Mouse (Mus musculus) left cerebral cortex, adult 8-10 months (tissue): ENCODE data around the gene Pin1rt1. TPM values are rescaled to one million over a fixed set of nuclear protein-coding genes. Genes with fewer than 3 reads are reported as not detected.

Experiments used
- DNase-seq, 2 experiments: peaks; one replicate each; pipeline ENCODE4 v3.0.0; 2022; ENCODE audit warnings: low spot score in 2 of 2
- total RNA-seq, 4 experiments: library from RNA; stranded (reverse); gene quantifications; 2 replicates each; pipeline ENCODE4 v1.2.4; 2022

Gene Pin1rt1
- not detected for total RNA-seq

DNA sequence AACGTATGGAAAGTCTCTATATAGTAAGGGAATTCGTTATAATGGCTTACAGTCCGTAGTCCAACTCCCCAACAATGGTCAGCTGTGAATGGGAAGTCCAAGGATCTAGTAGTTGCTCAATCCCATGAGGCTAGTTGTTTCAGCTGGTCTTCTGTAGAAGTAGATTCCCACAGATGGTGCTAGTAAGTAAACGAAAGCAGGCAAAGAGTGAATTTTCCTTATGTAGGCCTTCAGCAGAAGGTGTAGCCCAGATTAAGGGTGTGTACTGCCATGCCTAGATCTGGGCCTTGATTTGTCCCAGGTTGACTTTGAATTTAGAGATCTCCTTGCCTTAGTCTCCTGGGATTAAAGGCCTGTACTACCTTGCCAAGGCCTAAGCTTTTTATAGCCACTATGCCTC is at the start of gene Pin1rt1:
Gene Pin1rt1, minus strand, starts transcription at position 101 of the 400 bp plus-strand sequence.
- DNase-seq: no peak

DNA sequence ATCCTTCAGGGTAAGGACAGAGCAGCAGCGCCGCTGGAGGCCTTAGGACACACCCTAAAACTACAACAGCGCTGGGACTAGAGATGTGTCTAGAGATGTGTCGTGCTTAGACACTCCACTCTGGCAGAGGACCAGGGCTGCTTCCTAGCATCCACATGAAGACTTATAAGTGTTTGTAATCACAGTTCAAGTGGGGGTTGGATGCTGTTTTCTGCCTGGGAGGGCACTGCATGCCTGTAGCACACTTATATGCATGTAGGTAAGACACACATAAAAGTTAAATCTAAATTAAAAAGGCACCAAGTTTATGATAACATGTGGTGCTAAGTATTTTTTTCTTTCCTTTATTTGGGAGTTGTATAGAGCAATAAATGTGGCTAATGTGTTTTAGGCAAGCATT is 47.8 kb upstream of the Pin1rt1 start:
- DNase-seq: no peak

GRCm38 (mm10) chr2:104763134-104763703 is 47.0 kb upstream of the Pin1rt1 start:
- no peak for DNase-seq

DNA sequence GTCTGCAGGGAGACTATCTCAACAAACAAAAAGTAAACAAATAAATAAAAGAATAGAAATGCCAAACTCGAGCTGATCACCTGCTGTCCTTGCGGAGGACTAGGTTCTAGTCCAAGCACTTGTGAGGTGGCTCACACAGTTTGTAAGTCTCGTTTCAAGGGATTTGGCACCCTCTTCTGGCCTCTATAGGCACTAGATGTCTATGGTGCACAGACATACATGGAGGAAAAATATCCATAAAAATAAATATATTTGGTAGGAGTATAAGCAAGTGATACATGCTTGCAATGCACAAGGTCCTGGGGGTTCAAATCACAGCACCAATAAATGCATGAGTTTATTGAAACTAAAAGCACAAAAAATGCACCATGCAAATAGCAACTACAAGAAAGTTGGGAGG is 34.4 kb upstream of the Pin1rt1 start:
- no peak for DNase-seq

GRCm38 (mm10) chr2:104748652-104749183 is 32.5 kb upstream of the Pin1rt1 start:
- DNase-seq: no peak

DNA sequence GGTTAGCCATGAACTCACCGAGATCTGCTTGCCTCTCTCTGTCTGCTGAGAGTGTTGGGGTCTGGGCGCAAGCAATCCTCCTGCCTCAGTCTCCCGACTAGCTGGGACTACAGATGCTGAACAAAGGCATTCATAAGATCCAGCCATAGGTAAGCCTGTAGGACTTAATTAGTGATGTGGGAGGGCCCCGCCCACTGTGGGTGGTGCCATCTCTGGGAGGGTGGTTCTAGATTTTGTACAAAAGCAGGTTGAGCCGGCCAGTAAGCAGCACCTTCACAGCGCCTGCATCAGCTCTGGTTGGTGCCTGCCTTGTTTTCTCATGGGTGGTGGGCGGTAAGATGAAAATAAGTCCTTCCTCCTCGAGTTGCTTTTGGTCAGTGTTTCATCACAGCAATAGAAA is 30.1 kb upstream of the Pin1rt1 start:
- no peak for DNase-seq

DNA sequence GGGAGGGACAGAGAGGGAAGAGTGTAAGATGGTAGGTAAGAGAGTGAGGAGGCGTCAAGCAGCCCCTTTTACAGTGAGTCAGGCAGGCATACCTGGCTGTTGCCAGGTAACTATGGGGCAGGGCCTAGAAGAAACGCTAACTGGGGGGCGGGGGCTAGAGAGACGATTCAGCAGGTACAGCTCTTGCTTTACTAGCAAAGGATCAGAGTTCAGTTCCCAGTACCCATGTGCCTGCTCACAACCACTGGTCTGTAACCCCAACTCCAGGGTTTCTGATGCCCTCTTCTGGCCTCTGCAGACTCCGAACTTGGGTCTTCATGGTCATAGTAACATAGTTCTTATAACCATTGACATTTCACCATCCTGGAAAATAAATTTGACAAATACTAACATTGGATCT is 27.8 kb upstream of the Pin1rt1 start:
- DNase-seq: no peak

DNA sequence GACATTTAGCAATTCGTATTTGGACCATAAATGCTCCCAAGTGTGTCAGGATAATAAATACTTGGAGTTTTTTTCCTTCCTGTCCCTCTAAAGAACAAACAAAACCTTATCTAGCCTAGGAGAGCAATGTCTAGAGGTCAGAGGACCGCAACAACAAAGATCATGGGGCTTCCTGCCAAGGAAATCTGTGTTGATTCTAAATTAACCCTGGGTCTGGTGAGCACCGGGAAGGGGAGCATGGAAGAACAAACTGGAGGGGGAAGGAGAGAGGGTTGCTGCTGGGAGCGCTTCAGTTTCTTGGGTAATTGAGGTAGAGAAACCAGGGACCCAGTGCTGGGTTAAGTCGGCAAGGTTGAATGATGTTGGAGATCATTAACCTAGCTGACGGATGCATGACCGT is 27.0 kb upstream of the Pin1rt1 start:
- DNase-seq: no peak

GRCm38 (mm10) chr2:104742741-104743064 is 26.5 kb upstream of the Pin1rt1 start, which contains the start of gene Depdc7:
Gene Depdc7, minus strand, starts transcription at chr2:104742878.
- peak; percentile 70 to 76 for DNase-seq

- no peak for DNase-seq
Observed at GRCm38 (mm10) chr2:104741896-104742740, 25.9 kb upstream of the Pin1rt1 start.

- no peak for DNase-seq
Observed at GRCm38 (mm10) chr2:104741015-104741758, 25.0 kb upstream of the Pin1rt1 start.

- no peak for DNase-seq
Observed at GRCm38 (mm10) chr2:104740248-104740949, 24.2 kb upstream of the Pin1rt1 start.

DNA sequence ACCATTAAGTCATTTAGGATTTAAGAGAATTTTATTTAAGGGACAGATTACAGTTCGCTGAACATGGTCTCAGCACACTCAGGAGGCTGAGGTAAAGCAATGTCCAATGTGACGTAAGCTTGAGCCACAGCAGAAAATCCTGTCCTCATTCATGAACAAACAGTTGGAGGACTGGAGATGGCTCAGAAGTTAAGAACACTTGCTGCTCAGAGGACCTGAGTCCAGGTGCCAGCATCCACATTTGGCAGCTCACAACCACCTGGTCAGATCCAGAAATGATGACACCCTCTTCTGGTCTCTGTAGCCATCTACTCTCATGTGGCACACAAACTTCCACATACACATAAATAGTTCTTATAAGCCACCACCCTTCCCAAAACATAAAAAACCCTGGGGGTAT is 23.5 kb upstream of the Pin1rt1 start:
- DNase-seq: no peak

- DNase-seq: no peak
Observed at GRCm38 (mm10) chr2:104736241-104736640, 20.1 kb upstream of the Pin1rt1 start.

DNA sequence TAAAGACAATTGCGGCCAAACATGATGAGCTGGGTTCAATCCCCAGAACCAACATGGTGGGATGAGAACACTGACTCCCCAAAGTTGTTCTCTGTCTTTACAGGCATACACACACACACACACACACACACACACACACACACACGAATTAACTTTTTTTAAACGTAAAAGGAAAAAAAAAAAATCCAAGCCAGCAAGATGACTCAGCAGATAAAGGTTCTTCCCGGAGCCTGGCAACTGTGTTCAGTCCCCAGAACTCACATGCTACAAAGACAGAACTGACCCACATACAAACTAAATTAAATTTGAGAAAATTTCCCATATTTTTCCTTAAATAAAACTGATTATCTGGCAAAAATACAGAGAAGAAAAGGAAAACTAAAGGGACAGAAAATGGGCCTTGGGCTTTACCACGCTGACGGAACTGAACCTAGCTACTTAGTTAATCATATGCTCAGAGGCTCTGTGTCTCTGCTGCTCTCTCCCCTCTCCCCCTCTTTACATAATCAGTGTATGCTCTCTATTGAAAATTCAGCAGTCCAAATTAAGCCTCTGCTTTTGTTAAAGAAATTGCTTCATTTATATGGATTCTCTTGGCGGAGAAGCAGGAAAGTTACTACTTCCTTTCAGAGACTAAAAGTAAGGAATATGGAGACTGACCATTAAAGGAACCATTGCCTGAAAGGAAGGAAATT is 16.5 kb upstream of the Pin1rt1 start:
- no peak for DNase-seq

- no peak for DNase-seq
Observed at GRCm38 (mm10) chr2:104732033-104732444, 15.9 kb upstream of the Pin1rt1 start.

- no peak for DNase-seq
Observed at GRCm38 (mm10) chr2:104727369-104727768, 11.2 kb upstream of the Pin1rt1 start.

DNA sequence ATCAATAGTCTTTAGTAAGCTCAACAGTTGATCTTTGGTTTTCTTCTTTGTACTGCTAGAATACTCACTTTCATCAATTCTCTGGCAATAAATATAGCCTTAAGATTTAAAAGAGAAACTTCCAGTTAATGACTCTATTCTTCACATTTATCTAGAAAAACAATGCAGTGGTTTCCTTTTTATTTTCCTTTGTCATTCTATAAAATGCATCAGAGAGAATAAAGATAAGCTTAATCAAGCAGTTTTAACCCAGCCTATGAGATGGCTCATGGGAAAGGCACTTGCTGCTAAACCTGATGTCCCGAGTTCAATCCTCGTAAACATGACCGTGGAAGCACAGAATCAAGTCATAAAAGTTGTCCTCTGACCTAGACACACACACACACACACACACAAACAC is 5.8 kb upstream of the Pin1rt1 start:
- no peak for DNase-seq

DNA sequence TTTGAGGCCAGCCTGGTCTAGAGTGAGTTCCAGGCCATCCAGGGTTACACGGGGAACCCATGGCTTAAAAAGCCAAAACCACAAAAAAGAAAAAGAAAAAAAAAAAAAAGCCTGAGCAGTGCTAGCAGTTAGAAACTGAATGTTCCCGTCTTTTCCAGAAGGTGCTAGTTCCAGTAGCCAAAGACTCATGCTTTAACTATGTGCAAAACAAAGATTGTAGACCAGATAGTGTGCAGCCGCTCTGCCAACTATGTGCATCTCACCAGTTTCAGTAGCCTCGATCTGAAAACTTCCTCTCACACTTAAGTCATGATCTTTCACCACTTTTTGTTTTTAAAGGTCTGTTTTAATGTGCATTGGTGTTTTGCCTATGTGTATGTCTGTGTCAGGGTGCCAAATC is 1.6 kb upstream of the Pin1rt1 start:
- DNase-seq: no peak

DNA sequence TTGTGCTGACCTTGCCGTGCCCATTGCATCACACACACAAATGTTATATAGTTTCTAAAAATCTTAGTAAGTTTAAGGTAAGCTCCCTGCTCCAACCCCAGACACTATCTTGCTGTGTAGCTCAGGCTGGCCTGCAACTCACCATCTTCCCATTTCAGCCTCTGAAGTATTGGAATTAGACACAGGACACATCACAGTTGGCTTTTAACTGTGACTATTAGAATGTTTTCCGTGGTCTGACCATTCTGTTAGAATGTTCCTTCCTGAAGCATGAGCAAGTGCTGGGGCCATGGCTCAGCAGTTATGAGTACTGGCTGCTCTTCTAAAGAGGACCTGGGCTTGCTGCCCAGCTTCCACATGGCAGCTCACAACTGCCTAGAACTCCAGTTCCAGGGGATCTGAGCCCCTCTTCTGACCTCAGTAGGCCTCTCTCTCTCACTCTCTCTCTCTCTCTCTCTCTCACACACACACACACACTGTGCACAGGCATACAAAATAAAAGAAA is 1.1 kb upstream of the Pin1rt1 start:
- DNase-seq: no peak

- DNase-seq: no peak
Observed at GRCm38 (mm10) chr2:104714254-104714691, 1.9 kb downstream of the Pin1rt1 start.
